Mouse (Mus musculus): ENCODE results near the gene Mmp28. TPM values are rescaled to one million over a fixed set of nuclear protein-coding genes. Genes with fewer than 3 reads are reported as not detected.

The Mmp28 gene
- polyA plus RNA-seq, 1 experiment from 2014 or later, result 3.3 TPM

- Histone ChIP-seq H3K9me3 (replicated peaks; ENCODE audit: control insufficient read depth, low read length) (no peaks in the 10 kb centered on the region), H3K27me3 (ENCODE audit: control insufficient read depth, insufficient read depth, low read length) (peaks cover 17% of the 10 kb centered on the region), H3K4me1 (ENCODE audit: control insufficient read depth, insufficient read depth, low read length) (peaks cover 24% of the 10 kb centered on the region), H3K36me3 (ENCODE audit: control insufficient read depth, insufficient read depth, low read length) (no peaks in the 10 kb centered on the region), H3K27ac (ENCODE audit: low read depth, low read length) (no peak overlapping the region), H3K9ac (ENCODE audit: low read depth, low read length) (no peak overlapping the region), H3K4me3 (ENCODE audit: low read depth, low read length) (no peak overlapping the region), H3K4me2 (no peak overlapping the region)
- no peak for ATAC-seq (replicated peaks; ENCODE audit: insufficient number of reproducible peaks, low FRiP score, low TSS enrichment)
- WGBS (ENCODE audit: insufficient replicate concordance), result 93% methylated on average over 3 of the region's 3 CpGs
Observed at GRCm38 (mm10) chr11:83468765-83469164, 5.9 kb upstream of the Mmp28 start.

DNA sequence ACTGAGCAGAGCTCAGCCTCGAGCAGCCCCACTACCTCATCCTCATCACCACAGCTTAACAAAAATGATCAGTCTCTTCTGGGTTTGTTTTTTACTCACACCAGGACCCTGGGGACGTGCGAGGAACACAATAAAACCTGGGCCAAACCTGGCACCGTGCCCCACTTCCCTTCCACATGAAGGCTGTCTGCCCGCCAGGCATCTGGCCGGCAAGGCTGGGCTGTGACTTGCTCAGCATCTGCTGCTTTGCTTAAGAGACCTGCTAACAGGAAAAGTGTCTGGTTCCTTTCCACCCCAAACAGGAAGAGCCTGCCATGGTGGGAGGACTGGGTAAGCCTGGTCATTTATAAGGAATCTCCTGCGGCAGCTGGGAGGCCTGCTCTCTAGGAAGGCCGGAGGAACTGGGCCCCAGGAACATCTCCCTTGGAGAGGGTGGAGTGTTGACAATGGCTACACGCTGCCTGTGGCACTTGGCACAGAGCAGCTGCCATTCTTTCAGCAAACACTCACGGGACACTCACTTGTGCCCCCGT is 4.3 kb upstream of the Mmp28 start:
- H3K4me2 ChIP-seq, result peak overlapping the region; percentile 17; the same call in 1 of the 2 replicates
- H3K4me1 ChIP-seq (ENCODE audit: control insufficient read depth, insufficient read depth, low read length), result peaks cover 25% of the 10 kb centered on the region
- no peaks in the 10 kb centered on the region for H3K9me3 ChIP-seq (replicated peaks; ENCODE audit: control insufficient read depth, low read length)
- no peaks in the 10 kb centered on the region for H3K36me3 ChIP-seq (ENCODE audit: control insufficient read depth, insufficient read depth, low read length)
- H3K4me3 ChIP-seq (ENCODE audit: low read depth, low read length), result no peak overlapping the region
- ATAC-seq (replicated peaks; ENCODE audit: insufficient number of reproducible peaks, low FRiP score, low TSS enrichment), result peak; percentile 68; the same call in 1 of the 2 replicates
- H3K27me3 ChIP-seq (ENCODE audit: control insufficient read depth, insufficient read depth, low read length), result peaks cover 20% of the 10 kb centered on the region
- no peak overlapping the region for H3K27ac ChIP-seq (ENCODE audit: low read depth, low read length)
- WGBS (ENCODE audit: insufficient replicate concordance), result 23% methylated on average over 11 of the region's 11 CpGs
- no peak overlapping the region for H3K9ac ChIP-seq (ENCODE audit: low read depth, low read length)

GRCm38 (mm10) chr11:83465976-83466375 is 3.1 kb upstream of the Mmp28 start:
- Histone ChIP-seq H3K27ac (ENCODE audit: low read depth, low read length) (no peak overlapping the region), H3K27me3 (ENCODE audit: control insufficient read depth, insufficient read depth, low read length) (peaks cover 27% of the 10 kb centered on the region)

GRCm38 (mm10) chr11:83461462-83462027 is 1.3 kb downstream of the Mmp28 start:
- H3K9me3 ChIP-seq (replicated peaks; ENCODE audit: control insufficient read depth, low read length), result no peaks in the 10 kb centered on the region
- H3K27me3 ChIP-seq (ENCODE audit: control insufficient read depth, insufficient read depth, low read length), result peaks cover 27% of the 10 kb centered on the region
- H3K9ac ChIP-seq (ENCODE audit: low read depth, low read length), result no peak overlapping the region
- H3K36me3 ChIP-seq (ENCODE audit: control insufficient read depth, insufficient read depth, low read length), result no peaks in the 10 kb centered on the region
- peaks cover 20% of the 10 kb centered on the region for H3K4me1 ChIP-seq (ENCODE audit: control insufficient read depth, insufficient read depth, low read length)
- ATAC-seq (replicated peaks; ENCODE audit: insufficient number of reproducible peaks, low FRiP score, low TSS enrichment), result no peak
- WGBS (ENCODE audit: insufficient replicate concordance), result 73% methylated on average over 10 of the region's 10 CpGs
- H3K4me2 ChIP-seq, result peak overlapping the region; percentile 86
- no peak overlapping the region for H3K27ac ChIP-seq (ENCODE audit: low read depth, low read length)
- H3K4me3 ChIP-seq (ENCODE audit: low read depth, low read length), result peak overlapping the region; percentile 65

More at GRCm38 (mm10) chr11:83465976-83466375, 3.1 kb upstream of the Mmp28 start:
- ATAC-seq (replicated peaks; ENCODE audit: insufficient number of reproducible peaks, low FRiP score, low TSS enrichment), result no peak
- peaks cover 26% of the 10 kb centered on the region for H3K4me1 ChIP-seq (ENCODE audit: control insufficient read depth, insufficient read depth, low read length)
- H3K4me3 ChIP-seq (ENCODE audit: low read depth, low read length), result no peak overlapping the region
- 41% methylated on average over 2 of the region's 2 CpGs for WGBS (ENCODE audit: insufficient replicate concordance)
- H3K4me2 ChIP-seq, result no peak overlapping the region
- H3K9me3 ChIP-seq (replicated peaks; ENCODE audit: control insufficient read depth, low read length), result no peaks in the 10 kb centered on the region
- H3K36me3 ChIP-seq (ENCODE audit: control insufficient read depth, insufficient read depth, low read length), result no peaks in the 10 kb centered on the region
- no peak overlapping the region for H3K9ac ChIP-seq (ENCODE audit: low read depth, low read length)

GRCm38 (mm10) chr11:83457912-83458601 is 4.8 kb downstream of the Mmp28 start:
- no peaks in the 10 kb centered on the region for H3K36me3 ChIP-seq (ENCODE audit: control insufficient read depth, insufficient read depth, low read length)
- H3K9me3 ChIP-seq (replicated peaks; ENCODE audit: control insufficient read depth, low read length), result no peaks in the 10 kb centered on the region
- 56% methylated on average over 9 of the region's 9 CpGs for WGBS (ENCODE audit: insufficient replicate concordance)
- H3K4me2 ChIP-seq, result no peak overlapping the region
- H3K4me3 ChIP-seq (ENCODE audit: low read depth, low read length), result no peak overlapping the region
- H3K9ac ChIP-seq (ENCODE audit: low read depth, low read length), result no peak overlapping the region
- peaks cover 30% of the 10 kb centered on the region for H3K4me1 ChIP-seq (ENCODE audit: control insufficient read depth, insufficient read depth, low read length)
- ATAC-seq (replicated peaks; ENCODE audit: insufficient number of reproducible peaks, low FRiP score, low TSS enrichment), result no peak
- H3K27me3 ChIP-seq (ENCODE audit: control insufficient read depth, insufficient read depth, low read length), result peaks cover 7% of the 10 kb centered on the region
- no peak overlapping the region for H3K27ac ChIP-seq (ENCODE audit: low read depth, low read length)

DNA sequence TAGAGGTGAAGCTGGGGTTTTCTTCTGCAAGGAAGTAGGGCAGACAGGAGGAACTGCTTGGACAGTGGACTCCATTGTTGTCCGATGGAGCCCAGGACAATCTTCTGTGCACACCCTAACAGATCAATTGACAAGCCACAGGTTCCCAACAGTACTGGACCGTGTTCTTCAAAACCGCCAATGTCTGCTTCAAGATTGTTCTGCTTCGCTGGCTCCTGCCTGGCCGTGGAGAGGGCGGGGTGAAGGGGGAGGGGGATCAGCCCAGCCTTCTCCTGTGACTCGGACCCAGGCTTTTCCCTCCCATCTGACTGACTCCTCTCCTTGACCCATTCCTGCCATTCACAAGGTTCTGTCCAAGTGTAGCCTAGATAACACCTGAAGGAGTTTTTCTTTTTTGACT is 5.6 kb downstream of the Mmp28 start:
- H3K9me3 ChIP-seq (replicated peaks; ENCODE audit: control insufficient read depth, low read length), result no peaks in the 10 kb centered on the region
- no peak overlapping the region for H3K27ac ChIP-seq (ENCODE audit: low read depth, low read length)
- no peak overlapping the region for H3K4me2 ChIP-seq
- H3K36me3 ChIP-seq (ENCODE audit: control insufficient read depth, insufficient read depth, low read length), result no peaks in the 10 kb centered on the region
- 33% methylated on average over 7 of the region's 7 CpGs for WGBS (ENCODE audit: insufficient replicate concordance)
- no peak overlapping the region for H3K9ac ChIP-seq (ENCODE audit: low read depth, low read length)
- ATAC-seq (replicated peaks; ENCODE audit: insufficient number of reproducible peaks, low FRiP score, low TSS enrichment), result no peak
- H3K27me3 ChIP-seq (ENCODE audit: control insufficient read depth, insufficient read depth, low read length), result peaks cover 7% of the 10 kb centered on the region
- peaks cover 27% of the 10 kb centered on the region for H3K4me1 ChIP-seq (ENCODE audit: control insufficient read depth, insufficient read depth, low read length)
- H3K4me3 ChIP-seq (ENCODE audit: low read depth, low read length), result no peak overlapping the region

GRCm38 (mm10) chr11:83455608-83456007 is 7.3 kb downstream of the Mmp28 start:
- Histone ChIP-seq H3K9ac (ENCODE audit: low read depth, low read length) (no peak overlapping the region), H3K4me2 (no peak overlapping the region), H3K4me1 (ENCODE audit: control insufficient read depth, insufficient read depth, low read length) (peaks cover 24% of the 10 kb centered on the region), H3K9me3 (replicated peaks; ENCODE audit: control insufficient read depth, low read length) (no peaks in the 10 kb centered on the region), H3K27ac (ENCODE audit: low read depth, low read length) (no peak overlapping the region), H3K27me3 (ENCODE audit: control insufficient read depth, insufficient read depth, low read length) (no peaks in the 10 kb centered on the region; the same call in 1 of the 2 replicates), H3K4me3 (ENCODE audit: low read depth, low read length) (no peak overlapping the region), H3K36me3 (ENCODE audit: control insufficient read depth, insufficient read depth, low read length) (no peaks in the 10 kb centered on the region)
- ATAC-seq (replicated peaks; ENCODE audit: insufficient number of reproducible peaks, low FRiP score, low TSS enrichment), result no peak
- WGBS (ENCODE audit: insufficient replicate concordance), result 71% methylated on average over 3 of the region's 3 CpGs

DNA sequence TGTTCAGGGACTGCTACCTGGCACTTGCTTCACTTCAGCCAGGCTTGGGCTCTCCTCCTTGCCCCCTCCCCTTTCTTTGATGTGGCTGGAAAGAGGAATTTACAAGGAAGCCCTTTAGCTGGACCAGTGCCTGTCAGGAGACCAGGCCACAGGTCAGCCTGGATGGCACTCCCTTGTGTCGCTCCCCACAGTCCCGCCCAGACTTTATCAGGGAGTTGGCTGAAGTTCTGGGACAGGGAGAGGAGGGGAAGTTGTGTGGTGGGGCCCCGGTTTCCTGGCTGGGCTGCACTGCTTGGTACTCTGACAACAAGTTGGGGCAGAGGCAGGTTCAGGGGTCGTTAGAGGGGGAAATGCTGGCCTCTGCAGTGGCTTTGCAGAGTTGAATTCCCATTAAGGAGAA is 8.3 kb downstream of the Mmp28 start:
- Histone ChIP-seq H3K4me1 (ENCODE audit: control insufficient read depth, insufficient read depth, low read length) (peaks cover 27% of the 10 kb centered on the region), H3K9me3 (replicated peaks; ENCODE audit: control insufficient read depth, low read length) (no peaks in the 10 kb centered on the region), H3K9ac (ENCODE audit: low read depth, low read length) (no peak overlapping the region), H3K4me3 (ENCODE audit: low read depth, low read length) (no peak overlapping the region), H3K4me2 (0 out of 2 replicates have a peak overlapping the region, but pooled peaks have one; percentile 12), H3K27ac (ENCODE audit: low read depth, low read length) (no peak overlapping the region), H3K36me3 (ENCODE audit: control insufficient read depth, insufficient read depth, low read length) (no peaks in the 10 kb centered on the region), H3K27me3 (ENCODE audit: control insufficient read depth, insufficient read depth, low read length) (no peaks in the 10 kb centered on the region; the same call in 1 of the 2 replicates)
- peak; percentile 40; the same call in 1 of the 2 replicates for ATAC-seq (replicated peaks; ENCODE audit: insufficient number of reproducible peaks, low FRiP score, low TSS enrichment)
- 8% methylated on average over 4 of the region's 4 CpGs for WGBS (ENCODE audit: insufficient replicate concordance)

Measured in heart, embryonic 11.5 days (tissue).